Mouse (Mus musculus) 3134 (cell line): ENCODE results near the gene Rhobtb1.

Source experiments
- DNase-seq: peaks from one replicate; pipeline ENCODE4 v3.0.0-alpha.2; 2011; ENCODE audit warnings: low spot score; ENCODE audit not compliant: insufficient read length; ENCODE audit errors: extremely low read depth

The Rhobtb1 gene

DNA sequence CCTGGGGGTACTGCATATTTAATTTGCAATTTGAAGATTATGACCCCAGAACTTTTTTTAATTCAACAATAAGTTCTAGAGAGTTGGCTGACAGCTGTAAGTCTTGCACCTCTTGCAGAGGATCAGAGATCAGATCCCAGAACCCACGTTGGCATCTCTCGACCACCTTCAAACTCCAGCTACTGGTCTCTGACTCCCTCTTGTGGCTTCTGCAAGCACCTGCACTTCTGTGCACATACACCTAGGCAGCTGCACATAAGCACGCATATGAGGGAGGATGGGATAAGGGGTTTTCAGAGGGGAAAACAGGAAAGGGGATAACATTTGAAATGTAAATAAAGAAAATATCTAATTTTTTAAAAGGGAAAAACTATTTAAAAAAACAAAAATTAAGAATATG, 57.5 kb downstream of the Rhobtb1 start:
- DNase-seq, result no peak

DNA sequence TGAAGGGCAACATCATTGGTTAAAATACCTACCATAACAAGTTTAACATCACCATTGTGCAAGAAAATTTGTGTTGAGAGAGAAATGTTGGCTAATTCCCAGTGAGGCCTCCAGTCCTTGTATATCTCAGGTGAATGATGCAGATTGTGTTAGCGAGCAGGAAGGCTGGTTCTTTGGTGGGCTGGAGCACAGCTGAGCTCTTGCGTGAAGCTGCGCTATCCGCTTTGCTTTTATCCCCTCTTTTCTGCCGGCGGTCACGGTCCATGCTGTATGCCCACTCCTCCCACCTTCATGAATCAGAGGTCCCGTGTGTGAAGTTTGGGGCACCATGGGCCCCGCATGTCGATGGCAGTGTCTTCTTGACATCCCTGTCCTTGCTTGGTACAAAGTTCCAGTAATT, 58.8 kb downstream of the Rhobtb1 start:
- no peak for DNase-seq

DNA sequence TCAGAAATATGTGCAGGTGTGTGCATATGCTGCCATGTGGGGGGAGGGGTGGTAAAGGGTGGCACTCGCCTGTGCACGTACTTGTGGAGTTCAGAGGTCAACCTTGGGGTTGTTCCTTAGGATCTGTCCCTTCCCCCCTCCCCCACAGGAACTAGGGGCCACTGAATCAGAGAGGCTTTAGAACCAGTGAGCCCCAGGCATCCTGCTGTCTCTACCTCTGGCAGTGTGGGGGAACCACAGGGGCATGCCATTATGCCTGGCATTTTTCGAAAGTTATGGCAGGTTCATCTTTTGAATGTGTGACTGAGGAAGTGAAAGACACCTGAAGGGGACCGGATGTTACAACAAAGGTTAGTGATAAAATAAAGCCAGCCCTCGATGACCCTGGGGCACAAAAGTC, 59.4 kb downstream of the Rhobtb1 start:
- DNase-seq, result no peak

DNA sequence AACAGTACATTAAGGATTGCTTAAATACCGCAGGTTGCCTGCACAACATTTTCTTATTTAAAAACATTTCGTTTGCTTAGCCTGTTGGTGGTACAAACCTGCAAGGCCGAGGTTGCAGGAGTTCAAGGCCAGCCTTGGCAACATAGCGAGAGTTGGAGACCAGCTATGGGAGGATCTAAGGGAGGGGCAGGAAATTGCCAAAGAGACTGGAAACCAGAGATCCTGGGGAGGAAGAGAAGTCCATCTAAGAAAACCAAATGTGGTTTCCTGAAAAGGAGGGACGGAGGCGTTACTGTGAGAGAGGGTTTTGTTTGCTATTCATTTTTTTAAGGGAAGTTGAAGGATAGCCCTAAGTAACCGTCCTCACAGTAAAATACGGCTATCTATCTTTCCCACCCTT, 60.3 kb downstream of the Rhobtb1 start:
- no peak for DNase-seq

DNA sequence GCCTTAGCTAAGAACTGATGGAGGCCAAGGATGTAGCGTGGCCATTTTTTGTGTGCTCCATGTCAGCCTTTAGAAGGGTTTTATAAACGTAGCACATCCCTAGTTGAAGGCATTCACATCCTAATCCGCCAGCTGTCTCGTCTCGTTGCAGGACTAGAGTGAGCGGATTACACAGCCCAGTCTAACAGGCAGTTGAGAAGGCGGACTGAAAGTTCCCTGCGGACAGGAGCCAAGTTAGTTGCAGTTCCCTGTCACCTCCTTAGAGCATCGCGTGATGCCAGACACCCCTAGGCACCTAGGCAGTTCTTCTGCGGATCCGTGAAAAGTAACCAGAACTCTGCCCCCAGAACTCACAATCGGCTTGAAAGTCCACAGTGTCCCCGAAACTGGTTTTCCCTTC, 60.7 kb downstream of the Rhobtb1 start:
- DNase-seq, result peak; percentile 48

DNA sequence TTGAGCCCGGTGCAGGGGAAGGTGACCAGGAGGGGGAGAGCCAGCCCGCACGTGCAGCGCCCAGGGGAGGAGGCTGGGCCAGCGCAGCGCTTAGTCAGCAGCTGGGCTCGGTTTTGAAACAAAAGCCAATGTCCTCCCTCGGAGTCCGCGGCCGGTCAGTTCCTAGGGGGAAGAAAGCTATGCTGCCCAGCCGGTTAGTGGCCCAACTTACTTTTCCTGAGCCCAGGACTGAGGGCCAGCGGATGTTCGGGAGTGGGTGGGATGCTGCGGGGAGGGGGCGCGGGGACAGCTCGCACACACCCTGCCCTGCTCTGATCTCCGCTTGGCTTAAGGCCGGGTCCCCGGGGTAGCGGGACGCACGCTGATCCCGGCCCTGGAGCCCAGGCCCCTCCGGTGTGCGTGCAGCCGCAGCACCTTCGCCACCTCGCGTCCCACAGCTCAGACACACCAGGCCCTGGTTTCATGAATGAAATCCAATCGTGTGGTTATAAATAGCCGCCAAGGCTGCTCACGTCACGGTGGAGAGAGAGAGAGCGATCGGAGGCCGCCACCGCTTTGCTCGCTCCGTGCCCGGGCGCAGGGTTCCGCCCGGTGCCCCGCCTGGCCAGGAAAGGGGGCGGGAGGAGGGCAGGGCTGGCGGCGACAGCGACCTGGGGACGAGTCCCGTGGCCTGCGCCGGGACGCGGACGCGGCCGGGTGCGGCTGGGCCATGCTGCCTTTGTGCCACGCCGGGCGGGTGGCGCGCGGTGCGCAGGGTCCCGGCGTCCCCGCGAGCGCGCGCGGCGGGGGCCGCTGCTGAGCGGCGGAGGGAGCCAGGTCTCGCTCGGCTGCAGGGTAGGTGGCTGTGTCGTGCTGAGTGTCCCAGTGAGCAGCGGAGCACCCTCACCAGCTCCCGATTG, 61.6 kb downstream of the Rhobtb1 start, which contains the start of gene A930033H14Rik:
A930033H14Rik (minus strand) TSS at position 557 of the 899 bp plus-strand sequence.
- DNase-seq, result peak; percentile 91

DNA sequence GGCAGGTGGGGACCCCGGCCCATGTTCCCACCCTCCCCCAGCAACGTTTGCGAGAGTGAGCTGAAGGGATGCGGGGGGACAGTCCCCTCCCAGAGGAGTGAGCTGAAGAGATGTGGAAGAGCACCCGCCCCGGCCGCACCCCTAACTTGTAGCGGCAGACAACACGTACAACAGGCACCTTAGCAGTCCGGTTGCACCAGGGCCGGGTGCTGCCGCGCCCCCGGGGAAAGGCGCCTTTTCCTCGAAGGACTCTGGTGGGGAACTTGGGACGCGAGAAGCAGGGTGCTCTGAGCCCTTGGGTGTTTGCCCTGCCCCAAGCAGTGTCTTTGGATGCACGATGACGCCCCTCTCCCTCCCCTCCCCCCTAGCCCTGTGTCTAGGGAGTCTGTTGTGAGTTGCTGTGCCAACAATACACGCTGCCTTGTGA, 62.2 kb downstream of the Rhobtb1 start:
- peak; percentile 81 for DNase-seq

DNA sequence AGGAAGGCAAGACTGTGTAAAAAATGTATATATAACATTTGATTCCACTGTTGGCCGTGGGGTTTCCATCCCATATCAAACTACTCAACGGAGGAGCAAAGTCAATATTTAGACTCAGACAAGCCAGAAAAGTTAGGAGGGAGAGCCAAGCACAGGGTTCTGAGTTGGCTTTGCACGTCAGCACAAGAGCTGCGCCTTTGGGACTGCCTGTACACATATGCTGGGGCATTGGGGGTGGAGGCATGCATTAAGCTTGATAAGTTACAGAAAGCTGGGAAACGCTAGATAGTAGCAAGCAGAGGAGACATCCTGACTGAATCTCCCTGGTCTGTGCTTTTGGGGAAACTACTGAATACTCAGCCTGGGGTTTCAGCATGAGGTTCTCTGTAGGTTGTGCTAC, 62.8 kb downstream of the Rhobtb1 start:
- no peak for DNase-seq

DNA sequence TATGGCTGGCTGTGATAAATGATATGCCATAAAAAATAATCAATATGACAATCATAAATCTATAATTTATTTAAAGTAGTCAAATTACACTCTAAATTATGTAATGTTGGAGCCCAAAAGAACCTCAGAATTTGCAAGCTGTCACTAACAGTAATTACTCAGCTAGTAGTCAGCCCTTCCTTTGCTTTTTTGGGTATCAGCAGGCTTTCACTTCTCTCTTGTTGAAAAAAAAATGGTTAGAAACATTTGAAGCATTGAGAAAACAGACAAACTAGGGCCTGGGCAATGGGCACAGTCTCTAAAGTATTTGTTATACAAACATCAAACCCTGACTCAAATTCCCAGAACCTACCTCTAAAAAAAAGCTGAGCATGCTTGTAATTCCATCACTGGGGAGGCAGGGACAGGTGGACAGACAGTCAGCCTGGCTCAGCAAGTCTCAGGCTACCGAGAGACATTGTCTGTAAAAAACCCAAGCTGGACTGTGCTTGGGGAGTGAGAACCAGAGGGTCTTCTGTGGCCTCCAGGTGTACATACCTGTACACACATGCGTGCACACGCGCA, 66.0 kb downstream of the Rhobtb1 start:
- DNase-seq, result no peak

DNA sequence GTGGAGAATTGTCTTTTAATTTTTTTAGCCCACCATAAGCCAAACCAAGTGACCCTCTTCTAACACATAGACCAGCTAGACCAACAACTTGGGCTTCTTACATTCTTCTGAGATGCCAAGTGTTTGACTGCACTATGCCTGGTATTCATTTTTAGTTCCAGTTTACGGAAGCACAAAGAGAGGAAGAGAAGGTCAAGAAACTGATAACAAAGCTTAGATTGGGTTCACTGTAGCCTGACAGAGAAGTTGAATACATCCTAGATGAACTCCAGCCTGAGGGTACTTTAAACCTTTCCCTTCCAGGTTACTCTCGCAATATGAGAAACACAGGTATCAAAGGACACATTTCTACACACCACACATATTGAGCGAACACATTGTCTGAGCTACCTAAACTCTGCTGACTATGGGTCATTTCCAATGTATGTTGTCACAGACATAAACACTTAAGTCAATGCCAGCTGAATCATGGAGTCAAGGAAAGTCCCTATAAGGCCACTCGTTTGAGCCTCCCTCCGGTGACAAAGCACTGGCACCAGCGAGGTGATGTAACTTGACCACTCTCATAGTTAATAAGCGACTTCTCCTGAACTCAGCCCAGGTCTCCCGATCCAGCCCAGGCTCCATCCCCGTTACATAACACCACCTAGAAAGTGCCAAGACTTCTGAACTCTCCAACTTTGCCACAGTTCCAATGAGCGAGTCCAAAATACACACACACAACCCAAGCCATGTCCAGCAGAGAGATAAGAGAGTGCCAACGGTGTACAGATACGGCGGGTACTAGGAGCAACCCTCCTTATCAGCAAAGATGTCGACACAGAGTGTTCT, 67.4 kb downstream of the Rhobtb1 start:
- DNase-seq, result no peak

DNA sequence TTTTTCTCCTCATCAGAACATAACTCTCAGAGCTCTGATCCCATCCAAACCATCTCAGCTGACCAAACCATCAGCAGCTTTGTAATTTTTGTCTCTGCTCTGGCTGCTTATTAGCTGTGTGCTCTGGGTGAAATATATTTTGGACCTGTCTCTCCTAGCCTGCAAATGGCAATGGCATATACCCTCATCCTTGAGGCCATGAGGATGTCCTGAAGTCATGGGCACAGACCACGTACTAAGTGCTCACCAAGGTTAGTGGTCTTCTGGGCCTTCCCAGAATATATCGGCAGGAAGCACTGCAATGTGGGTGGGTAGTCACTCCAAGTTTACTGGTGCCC, 68.0 kb downstream of the Rhobtb1 start:
- no peak for DNase-seq

DNA sequence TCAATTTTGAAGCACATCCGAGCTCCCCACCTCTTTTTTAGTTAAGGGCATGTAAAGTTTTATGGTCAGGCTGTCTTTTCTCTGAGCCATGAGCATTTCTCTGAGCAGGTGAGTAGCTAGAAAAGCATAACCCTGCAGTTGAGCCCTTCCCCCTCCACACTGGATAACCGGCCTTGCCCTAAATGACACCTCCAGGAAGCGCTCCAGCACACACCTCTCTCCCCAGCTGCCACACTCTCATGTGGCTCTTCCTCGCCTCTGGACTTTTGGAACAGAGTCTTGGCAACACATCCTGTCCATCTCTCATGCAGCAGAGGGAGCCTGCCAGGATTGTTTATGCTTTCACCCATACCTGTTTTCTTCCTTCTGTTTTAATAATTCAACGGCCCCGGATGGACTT, 69.1 kb downstream of the Rhobtb1 start:
- DNase-seq, result no peak

DNA sequence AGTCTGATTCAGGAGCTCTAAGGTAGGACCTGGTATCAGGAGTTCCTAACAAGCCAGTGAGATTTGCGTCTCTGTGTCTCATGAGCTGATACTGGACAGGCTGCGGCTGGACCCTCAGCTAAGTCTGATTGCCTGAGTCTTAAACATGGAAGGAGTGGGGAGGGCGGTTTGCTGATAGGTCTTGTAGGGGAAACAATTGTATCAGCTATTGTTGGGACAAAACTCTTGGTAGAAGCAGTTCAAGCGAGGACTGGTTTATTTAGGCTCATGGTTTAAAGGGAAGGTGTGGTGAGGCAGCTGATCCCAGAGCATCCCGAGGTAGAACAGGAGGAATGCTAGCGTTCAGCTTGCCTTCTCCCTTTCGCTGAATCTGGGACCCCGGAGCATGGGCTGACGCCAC, 69.9 kb downstream of the Rhobtb1 start:
- no peak for DNase-seq

DNA sequence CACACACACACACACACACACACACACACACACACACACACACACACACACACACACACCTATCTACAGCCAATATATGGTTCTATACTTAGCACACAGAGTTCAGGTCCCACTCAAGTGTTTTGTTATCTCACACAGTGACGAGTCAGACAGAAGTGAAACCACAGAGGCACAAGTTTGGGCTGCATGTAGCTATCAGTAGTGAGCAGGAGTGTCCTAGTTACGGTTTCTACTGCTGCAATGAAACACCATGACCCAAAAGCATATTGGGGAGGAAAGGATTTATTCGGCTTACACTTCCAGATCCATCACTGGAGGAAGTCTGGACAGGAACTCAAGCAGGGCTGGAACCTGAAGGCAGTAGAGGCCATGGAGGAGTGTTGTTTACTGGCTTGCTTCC, 70.7 kb downstream of the Rhobtb1 start:
- DNase-seq, result no peak

DNA sequence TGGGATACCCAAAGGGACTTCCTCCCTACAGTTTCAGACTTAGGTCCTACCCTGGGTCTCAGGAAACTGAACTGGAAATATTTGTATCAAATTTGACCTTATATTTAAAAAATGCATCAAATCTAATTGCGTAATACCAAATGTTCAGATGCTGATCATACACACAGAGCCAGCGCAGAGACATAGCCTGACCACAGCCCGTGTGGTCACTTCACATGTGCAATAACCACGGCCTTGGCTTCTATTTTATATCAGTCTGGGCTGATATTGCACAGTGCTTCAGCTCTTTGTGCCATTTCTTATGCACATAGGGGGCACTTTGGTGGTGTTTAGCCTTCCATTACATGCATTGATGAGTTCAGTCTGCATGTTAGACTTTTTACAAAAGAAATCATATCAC, 72.0 kb downstream of the Rhobtb1 start:
- DNase-seq, result no peak

DNA sequence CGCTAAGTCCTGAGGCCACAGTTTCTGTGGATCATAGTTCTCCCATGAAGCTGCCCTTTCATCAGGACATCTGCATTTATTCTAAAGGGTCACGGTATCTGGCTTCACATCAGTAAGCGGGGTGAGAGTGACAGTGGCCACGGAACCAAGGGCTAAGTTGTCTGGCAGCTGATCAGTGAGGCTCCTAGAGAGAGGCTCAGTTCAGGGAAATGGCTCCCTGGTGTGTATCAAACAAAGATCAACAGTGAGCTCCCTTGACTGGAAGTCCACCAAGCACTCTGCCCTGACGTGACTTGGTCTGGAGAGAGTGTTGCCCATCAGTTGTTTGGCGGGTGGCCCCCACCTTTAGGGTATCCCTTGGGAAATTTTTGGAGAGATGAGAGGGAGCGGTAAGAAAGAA, 73.0 kb downstream of the Rhobtb1 start:
- no peak for DNase-seq

DNA sequence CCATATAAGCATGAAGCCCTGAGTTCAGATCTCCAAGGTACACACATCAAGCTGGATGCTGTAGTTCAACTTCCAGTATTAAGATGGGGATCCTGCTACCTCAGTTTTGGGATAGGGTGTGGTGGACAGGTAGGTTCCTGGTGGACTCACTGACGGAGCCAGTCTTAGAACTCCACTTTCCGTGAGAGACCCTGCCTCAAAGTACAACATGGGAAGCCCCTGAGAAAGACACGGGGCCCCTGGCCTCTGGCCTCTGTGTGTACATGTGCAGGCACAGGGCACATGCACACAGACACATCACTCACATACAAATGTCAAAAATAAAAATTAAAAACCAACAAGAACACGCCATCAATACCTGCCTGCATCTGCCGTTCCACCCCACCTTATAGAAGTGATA, 74.2 kb downstream of the Rhobtb1 start:
- DNase-seq, result no peak

DNA sequence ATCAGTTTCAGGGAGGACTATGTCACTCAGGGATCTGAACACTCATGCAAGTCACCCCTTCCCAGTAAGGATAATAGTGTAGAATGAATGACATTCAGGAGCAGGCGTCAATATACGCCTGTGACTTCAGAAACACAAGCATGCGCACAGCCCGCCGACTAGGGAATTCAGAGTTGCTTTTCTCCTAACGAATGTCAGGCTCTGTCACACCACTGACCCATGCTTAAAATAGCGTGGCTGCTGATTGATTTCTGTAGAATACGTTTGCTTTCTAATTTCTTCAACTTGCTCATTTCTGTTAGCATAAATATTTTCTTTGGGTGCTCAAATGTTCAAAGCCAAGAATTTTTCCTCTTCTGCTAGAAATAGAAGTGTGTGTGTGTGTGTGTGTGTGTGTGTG, 74.7 kb downstream of the Rhobtb1 start:
- no peak for DNase-seq

DNA sequence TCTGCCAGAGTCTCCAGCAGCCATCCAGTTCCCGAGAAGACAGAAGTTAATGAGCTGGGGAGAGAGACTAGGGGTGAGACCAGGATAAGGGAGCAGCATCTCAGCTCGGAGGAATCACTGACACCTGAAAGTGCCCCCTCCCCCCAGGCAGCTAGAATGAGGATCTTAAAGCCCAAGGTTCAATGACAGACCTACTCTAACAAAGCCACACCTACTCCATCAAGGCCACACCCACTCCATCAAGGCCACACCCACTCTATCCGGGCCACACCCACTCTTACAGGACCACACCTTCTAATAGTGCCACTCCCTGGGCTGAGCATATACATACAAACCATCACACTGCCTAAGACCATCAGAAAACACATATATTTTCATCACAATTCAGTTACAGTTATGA, 86.0 kb downstream of the Rhobtb1 start:
- no peak for DNase-seq

DNA sequence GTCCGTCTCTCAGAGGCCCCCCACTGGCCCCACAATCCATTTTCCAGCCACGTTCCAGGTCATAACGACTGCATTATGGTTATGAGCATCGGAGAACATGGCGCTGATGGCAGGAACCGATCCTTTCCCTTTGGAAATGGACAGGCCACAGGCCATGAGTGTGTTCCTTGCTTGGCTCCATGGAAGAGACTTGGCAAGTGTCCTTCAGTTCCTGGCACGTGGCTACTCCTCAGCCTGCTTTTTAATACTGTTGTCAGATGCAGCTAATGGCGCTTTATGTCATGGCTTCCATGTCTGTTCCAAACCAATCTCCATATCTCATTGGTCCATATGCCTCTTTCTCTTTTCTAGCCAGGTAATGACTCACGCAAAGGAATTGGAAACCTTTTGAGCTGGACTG, 86.5 kb downstream of the Rhobtb1 start:
- no peak for DNase-seq

DNA sequence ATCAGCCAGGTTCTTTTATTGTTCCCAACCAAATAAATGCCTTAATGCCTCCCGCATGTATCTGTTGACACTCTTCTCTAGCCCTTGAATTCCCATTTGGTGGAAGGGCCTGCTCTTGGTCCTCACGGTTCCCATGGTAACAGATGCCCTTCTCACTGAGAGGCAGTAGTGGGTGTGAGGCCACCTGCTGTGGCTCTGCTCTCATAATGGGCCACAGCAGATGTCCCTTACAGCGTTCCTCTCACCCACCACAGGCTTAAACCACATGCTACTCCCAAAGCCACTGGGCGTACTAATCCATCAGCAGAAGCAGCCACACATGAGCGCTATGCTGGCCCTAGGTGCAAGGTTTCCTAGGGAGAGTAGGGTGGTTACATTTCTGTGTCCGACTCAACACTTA, 87.1 kb downstream of the Rhobtb1 start:
- DNase-seq, result no peak

DNA sequence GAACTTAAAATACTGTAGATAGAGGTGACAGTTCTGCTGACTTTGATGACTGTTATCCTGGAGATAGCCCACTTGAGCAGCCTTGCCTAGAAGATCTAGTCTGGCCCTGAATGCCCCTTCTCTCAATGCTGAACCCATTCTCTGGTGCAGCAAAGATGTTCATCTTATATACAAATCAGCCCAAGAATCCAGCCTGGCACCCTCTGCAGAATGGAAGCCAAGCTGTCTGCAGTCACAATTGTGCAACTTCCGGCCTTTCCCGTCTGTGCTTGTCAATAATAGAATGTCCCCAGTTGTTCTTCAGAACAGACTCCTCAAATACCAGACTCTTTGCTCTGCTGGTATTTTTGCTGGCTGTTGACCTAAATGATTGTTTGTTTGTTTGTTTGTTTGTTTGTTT, 89.3 kb downstream of the Rhobtb1 start:
- no peak for DNase-seq
